Mouse (Mus musculus): ENCODE data around the gene Dtymk. TPM values are rescaled to one million over a fixed set of nuclear protein-coding genes. Genes with fewer than 3 reads are reported as not detected.

Gene Dtymk
- total RNA-seq, 2 experiments from 2014 or later: 112 to 121 TPM

DNA sequence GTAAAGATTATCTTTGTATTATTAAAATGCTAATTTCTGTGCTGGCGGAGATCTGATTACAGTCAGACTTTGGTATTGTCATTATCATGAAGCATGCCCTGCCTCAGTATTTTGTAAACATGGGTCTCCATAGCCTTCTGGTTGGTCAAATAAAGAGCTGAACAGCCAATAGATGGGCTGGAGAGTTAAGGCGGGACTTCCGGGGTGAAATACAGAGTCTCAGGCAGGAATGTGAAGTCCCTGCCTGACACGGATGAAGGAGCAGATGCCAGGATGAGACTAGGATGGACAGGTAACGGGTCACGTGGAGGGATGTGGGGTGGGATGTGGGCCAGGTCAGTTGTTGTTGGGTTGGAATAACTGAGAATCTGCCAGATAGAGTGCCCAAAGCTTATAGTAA lies 50.4 kb downstream of the Dtymk start, which contains the start of gene Atg4b:
Atg4b (plus strand) TSS at position 211 of the 400 bp plus-strand sequence.
- DNase-seq (ENCODE audit: low spot score in 2 of 2): no peak

DNA sequence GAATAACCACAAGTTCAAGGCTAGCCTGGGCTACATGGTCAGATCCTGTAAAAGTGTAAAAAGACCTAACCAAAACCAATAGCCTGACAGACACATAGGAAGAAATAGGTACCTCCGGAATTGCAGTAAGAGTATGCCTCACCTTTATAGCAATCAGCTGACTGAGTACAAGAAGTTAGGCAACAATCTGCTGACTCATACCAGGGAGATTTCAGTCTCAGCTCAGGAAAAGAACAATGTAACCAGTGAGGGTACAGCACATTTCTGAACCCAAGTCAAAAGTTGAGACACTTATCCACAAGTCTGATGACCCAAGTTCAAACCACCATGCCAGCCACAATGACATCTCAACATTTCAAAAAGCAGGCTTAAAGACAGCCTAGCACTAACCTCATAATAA lies 53.2 kb downstream of the Dtymk start:
- DNase-seq (ENCODE audit: low spot score in 2 of 2): no peak

DNA sequence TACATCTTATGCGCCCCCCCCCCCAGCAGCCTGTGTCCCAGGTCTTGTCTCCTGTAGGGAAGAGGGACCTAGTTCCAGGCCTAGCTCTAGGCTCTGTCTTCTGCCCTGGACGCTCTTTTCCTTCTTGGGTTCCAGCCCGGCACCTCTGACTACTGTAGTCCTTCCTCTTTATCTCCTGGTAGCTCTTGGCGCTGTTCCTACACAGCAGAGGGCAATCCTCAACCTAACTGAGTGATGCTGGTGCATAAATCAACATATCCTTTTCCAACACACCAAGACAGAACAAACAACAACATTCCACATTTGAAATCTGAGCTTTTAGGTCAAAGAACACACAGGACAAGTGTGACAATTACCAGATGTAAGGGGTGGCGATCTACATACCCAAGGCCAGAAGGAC lies 55.6 kb downstream of the Dtymk start:
- DNase-seq (ENCODE audit: low spot score in 2 of 2): no peak

DNA sequence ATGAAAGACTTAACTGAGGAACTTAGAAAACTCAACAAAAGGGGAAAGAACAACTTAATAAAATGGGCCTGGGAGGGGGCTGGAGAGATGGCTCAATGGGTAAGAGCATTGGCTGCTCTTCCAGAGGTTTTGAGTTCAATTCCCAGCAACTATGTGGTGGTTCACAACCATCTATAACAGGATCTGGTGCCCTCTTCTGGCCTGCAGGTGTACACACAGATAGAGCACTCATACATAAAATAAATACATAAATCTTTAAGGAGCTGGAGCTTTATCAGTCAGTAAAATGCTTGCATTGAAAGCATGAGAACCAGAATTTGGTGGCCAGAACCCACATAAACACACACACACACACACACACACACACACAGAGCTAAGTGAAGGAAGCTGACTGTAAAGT lies 58.8 kb downstream of the Dtymk start:
- DNase-seq (ENCODE audit: low spot score in 2 of 2): no peak

Other genes starting within 250 kb of the Dtymk start
- gene Stk25, start 143.3 kb downstream of the Dtymk start, total RNA-seq (2021): 100 to 1,000 TPM; 164 to 171 TPM
- gene Bok, start 116.3 kb downstream of the Dtymk start, total RNA-seq (2021): 10 to 100 TPM; 22.5 to 25.4 TPM
- gene Atg4b, start 50.4 kb downstream of the Dtymk start, total RNA-seq (2021): 10 to 100 TPM; 79.9 to 87.1 TPM
- gene Thap4, start 47.1 kb downstream of the Dtymk start, total RNA-seq (2021): 10 to 100 TPM; 61.4 to 61.9 TPM
- 10 to 100 TPM; 20.4 to 21.9 TPM for gene Ing5, start 2.0 kb upstream of the Dtymk start, total RNA-seq (2021)
- 10 to 100 TPM; 40.9 to 41.9 TPM for gene D2hgdh, start 23.0 kb upstream of the Dtymk start, total RNA-seq (2021)
- gene Gal3st2, start 59.4 kb upstream of the Dtymk start, total RNA-seq (2021): not detected
- under 1 TPM in 1 of 2 experiments, not detected in 1; 0.45 TPM for gene Gal3st2b, start 116.4 kb upstream of the Dtymk start, total RNA-seq (2021)
- gene Gal3st2c, start 188.6 kb upstream of the Dtymk start, total RNA-seq (2021): under 1 TPM; 0.08 to 0.11 TPM
- gene Neu4, start 218.5 kb upstream of the Dtymk start, total RNA-seq (2021): not detected